Mouse (Mus musculus): ENCODE measurements around the gene Gm26920. TPM values are rescaled to one million over a fixed set of nuclear protein-coding genes. Genes with fewer than 3 reads are reported as not detected.
"Not testable (repeated sequence)": the region's sequence is repeated elsewhere in the genome, so short reads cannot be mapped to it uniquely, and the experiment has no call there.

The Gm26920 gene
- total RNA-seq (2021), result 1 to 10 TPM in 1 of 2 experiments, under 1 TPM in 1; 0.33 to 1.8 TPM
- long read RNA-seq, experiment 1, result 0 reads
- long read RNA-seq, experiment 2, partial matches to known transcripts, result 0 of 1 reads
- long read RNA-seq, experiment 2, other reads (novel, unspliced or antisense), result 1 of 1 reads

DNA sequence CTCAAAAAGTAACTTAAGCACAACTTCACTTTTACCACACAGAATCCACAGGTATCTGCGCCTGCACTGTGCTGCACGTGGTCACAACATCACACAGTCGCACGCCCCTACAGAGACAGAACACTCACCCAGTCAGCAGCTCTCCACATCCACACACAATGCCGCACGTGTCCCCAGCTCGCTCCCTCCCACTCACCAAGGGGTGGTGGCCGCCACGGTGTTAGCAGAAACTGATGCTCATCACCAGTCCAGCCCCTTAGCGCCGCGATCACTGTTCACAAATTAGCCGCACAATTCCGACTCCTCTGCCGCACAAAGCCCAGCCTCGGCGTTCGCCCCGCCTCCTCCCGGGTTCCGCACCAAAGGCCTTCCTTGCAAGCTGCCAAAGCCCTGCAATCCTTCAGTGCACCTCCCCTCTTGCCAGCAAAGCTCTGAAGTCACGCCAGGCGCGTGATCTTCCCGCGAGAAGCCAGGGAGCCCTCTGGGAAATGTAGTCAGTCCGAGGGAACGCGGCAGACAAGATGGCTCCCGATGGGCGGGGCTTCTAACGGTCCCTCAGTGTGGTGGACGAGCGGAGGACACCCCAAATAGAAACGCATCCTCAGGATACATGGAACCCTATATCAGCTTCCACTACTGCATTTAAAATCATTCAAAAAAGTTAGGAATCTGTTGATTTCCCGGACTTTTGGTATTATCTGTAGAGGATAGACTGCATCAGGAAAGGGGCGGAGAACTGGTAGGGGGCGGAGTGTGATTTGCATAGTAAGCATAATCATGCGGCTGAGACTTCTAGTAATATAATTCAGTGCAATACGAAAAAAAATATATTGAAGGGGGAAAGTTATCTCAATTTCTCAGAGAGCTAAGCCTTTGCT is at the start of gene Gm26920, which contains the start of gene Zfp566:
Gene Gm26920, minus strand, starts transcription at position 319 of the 878 bp plus-strand sequence.
Gene Zfp566, minus strand, starts transcription at position 436 of the 878 bp plus-strand sequence.
- DNase-seq, result peak; percentile 94

DNA sequence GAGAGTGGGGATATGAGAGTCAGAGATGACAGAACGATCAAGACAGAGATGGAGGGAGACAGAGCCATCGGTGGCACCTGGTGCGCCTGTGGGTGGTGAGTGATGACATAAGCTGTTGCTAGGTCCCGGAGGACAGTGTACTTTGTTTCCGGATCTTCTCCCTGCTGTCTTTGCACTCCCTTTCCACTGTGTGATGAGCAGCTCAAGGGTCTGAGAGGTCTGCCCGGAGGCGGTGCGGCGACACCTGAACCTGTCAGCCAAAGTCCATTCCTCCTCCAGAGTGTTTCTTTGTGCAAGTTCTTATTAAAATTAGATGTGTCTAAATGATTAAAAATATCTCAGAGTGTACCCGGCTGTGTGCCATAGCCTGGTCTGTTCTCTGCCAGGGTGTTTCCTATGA is 46.6 kb upstream of the Gm26920 start:
- DNase-seq, result no peak

DNA sequence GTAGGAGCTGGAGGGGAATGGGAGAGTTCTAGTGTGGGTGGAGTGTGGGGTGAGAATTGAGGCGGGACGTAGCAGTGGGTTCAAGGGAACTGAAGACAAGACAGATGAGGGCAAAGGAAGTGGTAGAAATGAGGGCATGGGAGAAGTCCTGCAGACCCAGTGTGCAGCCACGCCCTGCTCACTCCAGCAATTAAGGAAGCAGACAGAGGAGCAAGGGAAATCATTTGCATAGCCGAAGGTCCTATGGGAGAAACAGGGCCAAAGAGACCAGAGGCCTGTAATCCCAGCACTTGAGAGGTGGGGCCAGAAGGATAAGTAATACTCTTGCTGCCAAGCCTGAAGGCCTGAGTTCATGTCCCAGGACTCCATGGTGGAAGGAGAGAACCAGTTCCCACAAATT is 42.2 kb upstream of the Gm26920 start:
- DNase-seq, result no peak

DNA sequence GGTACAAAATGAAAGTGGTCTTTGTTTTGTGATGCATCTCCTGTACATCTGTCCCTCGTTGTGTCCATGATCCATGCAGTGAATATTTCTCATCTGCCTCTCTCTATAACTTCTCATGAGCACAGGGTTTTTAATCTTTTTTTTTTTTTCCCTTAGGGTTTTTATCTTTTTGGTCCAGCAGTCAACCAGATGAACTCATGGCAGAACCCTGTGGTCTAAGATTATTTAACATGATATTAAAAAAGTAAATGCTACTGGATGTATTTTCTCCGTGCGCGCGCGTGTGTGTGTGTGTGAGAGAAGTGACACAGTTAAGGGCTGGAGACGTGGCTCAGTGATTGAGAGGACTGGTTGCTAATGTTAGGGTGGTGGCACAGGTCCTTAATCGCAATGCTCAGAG is 39.7 kb upstream of the Gm26920 start:
- no peak for DNase-seq

DNA sequence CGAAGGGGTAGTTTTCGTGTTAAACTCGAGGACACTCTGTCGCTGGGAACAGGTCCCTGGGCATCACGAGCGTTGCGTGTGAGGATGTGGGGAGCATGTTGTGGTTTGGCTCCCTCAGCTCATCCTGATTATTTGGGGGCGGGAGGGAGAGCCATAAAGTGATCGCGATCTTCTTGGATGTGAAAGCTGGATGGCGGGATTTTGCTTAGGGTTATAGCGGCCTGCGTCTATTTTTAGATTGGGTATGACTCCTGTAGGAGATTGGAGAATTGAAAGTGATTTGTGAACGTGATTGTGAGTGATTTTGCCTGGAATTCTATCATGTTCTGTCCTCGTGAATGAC is 31.9 kb upstream of the Gm26920 start:
- no peak for DNase-seq

DNA sequence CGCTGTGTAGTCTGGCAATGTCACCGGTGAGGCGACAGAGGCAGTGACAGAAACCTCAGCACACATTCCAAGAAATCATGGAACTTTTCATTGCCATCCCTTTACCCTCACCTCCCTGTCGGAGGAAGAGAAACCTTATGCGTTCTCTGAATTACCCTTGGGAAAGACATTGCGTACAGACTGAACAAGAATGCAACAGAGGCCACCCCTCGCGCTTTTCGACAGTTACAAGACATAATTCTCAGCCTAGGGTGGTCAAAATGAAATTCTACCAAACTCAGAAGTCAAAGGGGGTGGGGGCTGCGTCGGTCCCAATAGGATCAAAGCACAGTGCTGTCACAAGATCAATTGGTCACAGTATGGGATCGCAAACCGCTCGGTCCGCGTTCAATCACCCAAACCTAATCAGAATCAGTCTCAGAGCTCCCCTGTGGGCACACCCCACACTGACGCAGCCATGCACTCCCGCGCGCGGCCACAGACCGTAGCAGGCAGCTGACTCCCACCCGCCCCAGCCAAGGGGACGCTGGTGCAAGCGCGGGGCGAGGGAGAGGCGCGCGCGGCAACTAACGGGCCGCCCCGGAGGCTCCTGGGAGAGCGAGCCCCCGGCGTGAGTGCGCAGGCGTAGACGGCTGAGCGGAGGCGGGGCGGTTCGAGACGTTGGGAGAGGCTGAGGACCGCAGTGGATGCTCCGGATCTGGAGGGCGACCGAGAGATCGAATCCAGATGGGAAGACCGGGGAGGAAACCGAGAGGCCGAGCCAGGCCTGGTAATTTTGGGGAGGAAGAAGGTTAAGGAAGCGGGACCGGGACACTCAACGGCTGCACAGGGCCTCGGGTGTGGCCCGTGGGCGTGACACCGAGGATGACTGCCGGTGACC is 31.3 kb upstream of the Gm26920 start, which contains the start of gene Zfp382:
Gene Zfp382, plus strand, starts transcription at position 635 of the 880 bp plus-strand sequence.
- peak; percentile 89 for DNase-seq

DNA sequence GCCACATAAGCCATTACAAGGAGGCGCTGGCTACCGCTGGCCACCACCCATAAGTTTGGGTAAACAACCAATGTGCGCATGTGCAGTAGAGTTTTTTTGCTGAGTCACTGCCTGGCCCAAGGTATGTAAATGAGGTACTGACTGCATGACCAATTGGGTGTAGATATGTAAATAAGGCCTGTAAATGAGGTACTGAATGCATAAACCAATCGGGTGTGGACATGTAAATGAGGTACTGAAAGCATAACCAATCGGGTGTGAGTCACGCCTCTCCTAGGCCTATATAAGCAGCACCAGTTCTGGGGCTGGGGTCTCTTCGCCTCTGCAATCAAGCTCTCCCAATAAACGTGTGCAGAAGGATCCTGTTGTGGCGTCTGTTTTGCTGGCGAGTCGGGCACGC is 27.7 kb upstream of the Gm26920 start:
- not testable (repeated sequence) for DNase-seq

DNA sequence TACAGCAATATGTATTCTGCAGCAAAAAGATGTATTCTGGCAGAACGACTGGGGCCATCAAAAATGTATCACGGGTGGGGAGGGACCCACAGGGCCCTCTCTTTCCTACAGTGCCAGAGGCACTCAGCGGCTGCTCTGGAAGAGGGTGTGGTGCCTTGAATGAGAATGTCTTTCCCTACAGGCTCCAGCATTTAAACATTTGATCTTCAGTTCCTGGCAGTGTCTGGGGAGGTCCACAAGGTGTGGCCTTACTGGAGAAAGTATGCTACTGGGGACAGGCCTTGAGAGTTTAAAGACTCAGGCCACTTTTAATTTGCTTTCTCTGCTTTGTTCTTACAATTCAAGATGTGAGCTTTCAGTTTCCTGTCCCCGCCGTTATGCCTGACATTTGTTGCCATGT is 25.9 kb upstream of the Gm26920 start:
- DNase-seq, result no peak

DNA sequence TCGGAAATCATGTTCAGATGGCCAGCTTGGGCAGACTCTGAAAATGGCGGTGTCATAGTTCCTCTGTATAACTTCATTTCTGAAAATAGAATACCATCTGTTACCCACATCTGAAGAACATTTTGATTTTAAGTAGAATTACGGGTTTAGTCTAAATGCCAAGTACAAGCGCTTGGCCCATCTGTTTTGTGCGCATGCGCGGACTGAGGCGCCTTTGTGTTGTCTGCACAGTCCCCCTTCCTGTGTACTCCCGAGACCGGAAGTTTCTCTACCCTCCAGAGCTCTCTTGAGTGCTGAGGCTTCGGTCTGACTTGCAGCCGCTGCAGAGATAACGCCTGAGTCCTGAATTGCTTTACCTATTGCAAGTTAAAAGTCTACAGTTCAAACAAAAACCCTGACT is 9.1 kb upstream of the Gm26920 start:
- no peak for DNase-seq

DNA sequence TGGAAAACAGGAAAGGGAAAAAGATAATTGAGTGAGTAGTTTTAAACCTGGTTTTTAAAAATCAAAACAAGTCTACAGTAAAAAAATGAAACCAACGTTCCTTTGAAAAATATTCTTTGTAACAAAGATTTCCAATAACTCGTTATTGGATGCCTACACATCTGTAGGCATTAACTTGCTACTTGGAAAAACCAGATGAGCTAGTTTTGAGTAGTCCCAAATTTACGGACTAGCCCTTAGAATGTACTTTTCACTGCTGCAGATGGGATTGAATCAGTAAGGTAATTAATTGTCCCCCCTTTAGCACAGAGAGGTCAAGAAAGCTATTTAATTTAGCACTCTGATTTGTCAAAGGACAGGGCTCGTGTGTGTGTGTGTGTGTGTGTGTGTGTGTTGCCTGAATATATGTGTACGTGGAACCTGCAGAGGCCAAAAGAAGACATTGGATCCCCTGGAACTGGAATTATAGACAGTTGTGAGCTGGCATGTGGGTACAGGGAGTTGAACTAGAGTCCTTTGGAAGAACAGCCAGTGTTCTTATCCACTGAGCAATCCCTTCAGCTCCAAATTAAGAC is 5.4 kb upstream of the Gm26920 start:
- DNase-seq, result no peak

DNA sequence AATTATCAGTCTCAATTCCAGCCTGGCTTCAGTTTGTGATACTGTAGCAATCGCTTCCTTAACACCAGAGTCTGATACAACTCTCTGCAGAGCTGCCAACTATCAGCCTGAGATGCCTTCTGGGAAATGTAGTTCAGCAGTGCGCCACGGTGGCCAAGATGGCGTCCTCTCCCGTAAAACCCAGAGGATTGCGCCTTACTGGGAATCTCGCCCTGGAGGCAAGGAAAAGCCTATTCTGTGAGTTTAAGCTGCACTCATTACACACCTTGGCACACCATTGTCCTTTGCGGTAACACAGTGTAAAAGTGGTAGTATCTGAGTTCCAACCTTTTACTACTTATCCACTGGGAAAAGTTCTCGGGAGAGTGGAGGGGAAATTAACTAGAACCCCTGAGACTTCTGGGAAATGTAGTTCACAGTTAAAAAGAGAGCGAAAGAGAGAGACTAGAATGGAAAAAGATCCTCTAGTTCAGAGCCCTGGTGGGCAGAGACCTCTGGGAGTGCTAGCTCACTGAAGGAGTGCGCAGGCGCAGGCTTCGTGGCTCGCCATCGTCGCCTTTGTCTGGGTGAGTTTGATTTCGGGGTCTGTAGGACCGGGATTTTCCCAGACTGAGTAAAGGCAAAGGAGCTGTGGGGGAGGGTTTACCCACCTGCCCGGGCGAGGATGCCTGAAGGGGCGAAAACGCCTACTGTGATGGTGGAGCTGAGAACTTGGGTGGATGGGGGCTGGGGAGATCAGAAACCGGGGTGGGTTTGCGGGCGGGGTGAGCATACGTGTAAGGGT is 4.6 kb upstream of the Gm26920 start, which contains the start of gene Zfp260:
Gene Zfp260, plus strand, starts transcription at position 132 of the 784 bp plus-strand sequence.
- peak; percentile 88 for DNase-seq

DNA sequence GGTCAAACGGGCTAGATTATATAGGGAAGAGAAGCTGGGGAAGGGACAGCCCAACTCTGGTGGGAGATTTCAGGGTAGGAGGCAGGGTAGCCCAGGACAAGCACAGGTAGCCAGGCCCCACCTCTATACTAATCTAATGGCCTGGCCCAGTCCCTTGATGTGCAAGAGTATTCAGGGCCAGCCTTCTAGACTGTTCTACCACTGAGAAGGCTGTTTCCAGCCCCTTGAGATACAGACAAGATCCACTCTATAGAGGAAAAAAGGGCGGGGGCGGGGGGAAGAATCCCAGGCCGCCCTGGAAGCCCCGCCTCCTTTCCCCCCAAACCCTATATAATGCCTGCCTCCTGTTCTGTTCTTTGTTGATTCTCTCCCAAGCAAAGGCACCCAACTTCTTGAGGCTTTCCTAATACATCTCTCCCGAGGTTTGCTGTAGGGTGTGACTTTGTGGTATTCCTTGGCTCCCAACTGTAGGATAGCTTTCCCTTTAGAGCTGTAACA is 3.8 kb upstream of the Gm26920 start:
- no peak for DNase-seq

DNA sequence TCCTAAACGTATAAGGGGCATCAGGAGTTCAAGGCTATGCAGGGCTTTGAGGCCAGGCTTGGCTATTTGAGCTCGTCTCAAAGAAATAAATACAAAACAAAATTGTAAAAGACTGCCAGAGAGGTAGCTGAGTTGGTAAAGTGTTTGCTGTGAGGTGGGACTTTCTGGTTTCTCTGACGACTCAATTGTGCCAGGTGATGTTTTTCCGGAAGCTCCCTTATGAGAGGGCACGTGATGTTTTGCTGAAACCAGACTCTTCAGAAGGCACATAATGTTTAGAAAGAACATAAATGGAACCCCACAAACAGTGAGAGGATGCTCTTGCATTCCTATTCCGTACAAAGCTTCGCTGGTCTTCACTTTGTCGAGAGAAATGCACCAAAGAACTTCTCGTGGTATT is 2.5 kb upstream of the Gm26920 start:
- no peak for DNase-seq

DNA sequence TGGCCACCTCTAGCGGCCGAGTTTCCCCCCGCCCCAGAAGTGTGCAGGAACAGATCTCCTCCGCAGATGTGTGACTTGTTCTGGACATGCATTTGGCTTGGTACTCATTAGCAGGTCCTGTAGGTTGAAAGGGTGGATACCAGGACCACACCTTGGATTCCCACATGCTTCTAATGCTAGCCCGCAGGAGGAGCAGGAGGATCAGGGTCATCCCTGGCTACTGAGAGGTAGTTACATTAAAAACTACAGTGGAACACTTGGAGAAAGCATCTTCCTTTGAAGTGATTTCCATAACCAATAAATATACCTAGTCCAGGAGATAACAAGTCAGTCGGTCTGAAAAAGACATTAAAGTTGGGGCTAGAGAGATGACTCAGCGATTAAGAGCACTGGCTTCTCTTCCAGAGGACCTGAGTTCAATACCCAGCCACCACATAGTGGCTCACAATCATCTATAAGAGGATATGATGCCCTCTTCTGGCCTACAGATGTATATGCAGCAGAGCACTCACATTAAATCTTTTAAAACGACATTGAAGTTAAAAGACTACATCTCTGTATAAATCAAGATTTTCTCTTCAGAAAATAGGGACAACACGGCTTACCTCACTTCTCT is 868 bp upstream of the Gm26920 start:
- no peak for DNase-seq

DNA sequence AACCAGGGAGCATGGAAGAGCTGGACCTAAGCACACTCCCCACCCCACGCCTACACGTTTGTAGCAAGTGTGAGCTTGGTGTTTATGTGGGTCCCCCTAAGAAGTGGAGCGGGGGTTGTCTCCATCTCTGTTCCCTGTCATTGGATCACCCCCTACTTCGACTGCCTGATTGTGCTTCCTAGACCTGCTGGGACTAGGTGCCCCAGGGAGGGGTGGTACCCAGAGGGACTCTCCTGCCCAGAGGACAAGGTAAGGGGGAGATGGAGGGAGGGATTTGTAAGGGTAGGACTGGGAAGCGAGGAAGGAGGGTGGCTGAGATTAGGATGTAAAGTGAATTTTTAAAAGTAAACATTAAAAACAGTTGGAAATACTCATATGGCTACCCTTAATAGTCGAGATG is 805 bp downstream of the Gm26920 start:
- DNase-seq, result no peak

DNA sequence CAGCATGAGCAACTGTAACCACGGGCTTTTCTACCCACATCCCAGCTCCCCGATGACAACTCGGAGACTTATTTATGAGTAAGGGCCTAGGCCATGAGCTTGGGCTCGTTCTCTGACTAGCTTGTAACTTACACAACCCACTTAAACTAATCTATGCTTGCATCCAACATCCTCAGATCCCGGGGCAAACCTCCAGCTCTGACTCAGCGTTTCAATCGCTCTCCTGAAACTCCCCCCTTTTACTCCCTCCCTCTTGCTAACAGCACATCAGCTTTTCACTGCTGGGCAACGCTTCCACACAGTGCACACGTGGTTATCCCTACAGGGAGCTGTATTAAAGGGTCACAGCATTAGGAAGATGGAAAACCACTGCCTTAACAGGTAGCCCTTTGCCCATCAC is 3.7 kb downstream of the Gm26920 start:
- DNase-seq, result no peak

DNA sequence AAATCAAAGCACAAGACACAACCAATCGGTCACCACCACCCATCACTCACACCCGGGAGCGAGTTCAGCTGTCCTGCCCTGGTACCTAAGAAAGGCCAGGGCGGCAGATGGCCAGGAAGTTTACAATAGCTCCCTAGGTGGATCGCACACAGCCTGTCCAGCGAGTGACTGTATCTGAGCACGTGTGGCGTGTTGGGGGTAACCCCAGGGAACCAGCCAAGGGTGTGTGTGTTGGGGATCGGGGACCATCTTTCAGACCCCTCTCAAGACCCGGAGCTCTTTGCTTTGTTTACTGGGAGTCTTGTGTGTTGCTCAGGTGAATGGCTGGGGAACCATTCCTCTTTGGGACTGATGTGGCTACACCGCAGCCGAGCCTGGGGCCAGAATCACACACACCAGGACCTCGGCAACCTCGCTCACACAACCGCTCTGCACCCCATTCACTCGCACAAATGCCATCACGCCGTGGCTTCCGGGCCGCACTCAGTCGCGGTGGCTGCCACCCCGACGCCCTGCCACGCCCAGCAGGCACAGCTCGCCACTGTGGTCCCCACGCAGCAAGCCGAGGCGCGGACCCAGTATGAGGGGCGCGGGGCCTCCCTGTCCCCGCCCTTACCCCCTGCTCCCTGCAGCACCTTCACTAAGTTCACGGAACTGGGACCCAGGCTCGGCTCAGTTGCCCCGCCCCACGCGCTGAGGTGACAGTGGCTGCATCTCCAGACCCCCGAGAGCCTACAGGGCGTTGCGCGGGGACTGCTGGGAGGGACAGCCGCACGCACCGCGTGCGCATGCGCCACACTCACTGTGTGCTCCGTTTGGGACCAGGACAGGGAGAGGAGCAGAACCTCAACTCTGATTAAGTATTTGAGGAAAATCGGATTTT is 17.8 kb downstream of the Gm26920 start, which contains the start of gene Zfp82:
Gene Zfp82, minus strand, starts transcription at position 755 of the 883 bp plus-strand sequence.
- DNase-seq, result peak; percentile 82

DNA sequence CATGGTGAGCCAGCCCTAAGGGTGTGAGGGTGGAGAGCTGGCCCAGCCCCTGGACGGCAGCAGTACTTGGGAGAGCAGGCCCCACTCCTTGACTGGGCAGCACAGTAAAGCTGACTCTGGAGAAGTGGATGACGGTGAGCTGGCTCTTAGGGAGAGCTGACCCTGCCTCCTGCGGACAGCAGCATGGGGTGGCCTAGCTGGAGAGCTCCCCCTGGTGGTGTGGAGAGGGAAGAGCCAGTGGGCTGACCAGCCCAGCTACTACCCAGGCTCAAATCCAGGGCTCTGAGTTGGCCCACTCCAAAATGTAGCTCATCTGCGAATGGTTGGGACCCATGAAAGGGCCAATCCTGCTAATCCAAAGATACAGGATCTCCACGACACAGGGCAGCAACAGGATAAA is 25.6 kb downstream of the Gm26920 start:
- no peak for DNase-seq

DNA sequence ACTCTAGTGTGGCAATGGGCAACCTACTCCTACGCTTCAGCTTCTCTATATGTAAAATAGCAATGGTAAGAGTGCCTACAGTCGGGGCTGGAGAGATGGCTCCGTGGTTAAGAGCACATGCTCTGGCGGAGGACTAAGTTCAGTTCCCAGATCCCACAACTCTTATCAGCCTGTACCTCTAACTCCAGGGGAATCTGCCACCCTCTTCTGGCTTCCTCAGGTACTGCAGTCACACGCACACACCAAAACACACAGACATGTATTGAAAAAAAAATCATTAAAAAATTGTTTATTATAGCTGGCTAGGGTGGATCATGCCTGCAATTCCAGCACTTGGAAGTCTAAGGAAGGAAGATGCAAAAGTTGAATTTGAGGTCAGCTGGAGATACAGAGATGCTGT is 27.7 kb downstream of the Gm26920 start:
- no peak for DNase-seq

DNA sequence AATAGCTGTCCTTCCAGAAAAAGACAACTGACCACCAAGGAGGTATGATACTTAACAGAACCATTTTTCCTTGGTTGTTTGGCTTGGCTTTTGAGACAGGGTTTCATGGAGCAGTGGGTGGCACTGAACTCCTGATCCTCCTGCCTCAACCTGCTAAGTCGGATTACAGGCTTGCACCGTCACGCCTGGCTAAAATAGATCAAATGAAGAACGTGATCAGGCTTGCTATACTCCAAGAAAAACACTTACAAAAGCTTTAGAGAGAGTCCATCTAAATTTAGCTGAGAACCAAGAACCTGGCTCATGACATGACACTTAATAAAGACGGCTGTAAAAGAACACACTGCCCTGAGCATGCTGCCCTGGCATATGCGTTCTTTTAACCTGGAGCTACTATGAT is 29.9 kb downstream of the Gm26920 start:
- no peak for DNase-seq

All from gastrocnemius, postnatal 10 days (tissue).